Mouse (Mus musculus) cerebellum, adult 11-12 months (tissue): ENCODE measurements around the gene Klhl35.
"Not testable (repeated sequence)": the region's sequence is repeated elsewhere in the genome, so short reads cannot be mapped to it uniquely, and the experiment has no call there.

Experiments used
- DNase-seq: peaks from one replicate; pipeline ENCODE4 v3.0.0; 2022

Gene Klhl35

GRCm38 (mm10) chr7:99501148-99501547, 35.3 kb downstream of the Klhl35 start:
- DNase-seq, result no peak

- DNase-seq, result no peak
Observed at GRCm38 (mm10) chr7:99504556-99504955, 38.8 kb downstream of the Klhl35 start.

GRCm38 (mm10) chr7:99508187-99508586, 42.4 kb downstream of the Klhl35 start:
- not testable (repeated sequence) for DNase-seq

GRCm38 (mm10) chr7:99510087-99510501, 44.3 kb downstream of the Klhl35 start:
- no peak for DNase-seq

- DNase-seq, result no peak
Observed at GRCm38 (mm10) chr7:99516092-99516813, 50.4 kb downstream of the Klhl35 start.

- DNase-seq, result no peak
Observed at GRCm38 (mm10) chr7:99516814-99517157, 51.0 kb downstream of the Klhl35 start.

GRCm38 (mm10) chr7:99518954-99519644, 53.3 kb downstream of the Klhl35 start:
- DNase-seq, result no peak

- no peak for DNase-seq
Observed at GRCm38 (mm10) chr7:99523121-99523520, 57.3 kb downstream of the Klhl35 start.
